Mouse (Mus musculus): ENCODE measurements around the gene Dcdc2b.

GRCm38 (mm10) chr4:129561184-129561583, 52.9 kb downstream of the Dcdc2b start:
- TF ChIP-seq CTCF (conservative IDR thresholded peaks at IDR 0.05; ENCODE audit: low read length) (no peak), NANOG (IDR thresholded peaks at IDR 0.05; ENCODE audit: borderline replicate concordance, low read length) (no peak)

Measured in E14TG2a.4 (cell line).